Mouse (Mus musculus) kidney, postnatal 0 days (tissue): ENCODE results near the gene Ppm1b. TPM values are rescaled to one million over a fixed set of nuclear protein-coding genes. Genes with fewer than 3 reads are reported as not detected.
A peak's percentile ranks its signal among the peaks of the same experiment; 100 is the strongest.

ENCODE experiments used
- ATAC-seq: fragments of 200-750 bp; cut with Nextera tagmentation; replicated peaks from 2 replicates; pipeline ENCODE4 v1.8.0; 2017; ENCODE audit warnings: low read depth, moderate number of reproducible peaks, moderate TSS enrichment, moderate library complexity; ENCODE audit not compliant: low FRiP score
- DNase-seq: peaks from one replicate; pipeline ENCODE4 v3.0.0-alpha.2; 2016; ENCODE audit warnings: low spot score
- H3K27ac ChIP-seq: fragments of 300-500 bp; sonication (generic); 2 replicates; pipeline ENCODE4 v1.5.1; 2014; ENCODE audit warnings: mild to moderate bottlenecking
- H3K27me3 ChIP-seq: fragments of 300-500 bp; sonication (generic); 2 replicates; pipeline ENCODE4 v1.6.1; 2014; ENCODE audit warnings: low read length, mixed read lengths; ENCODE audit not compliant: insufficient read depth
- H3K36me3 ChIP-seq: fragments of 300-500 bp; sonication (generic); 2 replicates; pipeline ENCODE4 v1.6.1; 2014; ENCODE audit warnings: low read length, mixed read lengths; ENCODE audit not compliant: insufficient read depth
- H3K4me1 ChIP-seq: fragments of 300-500 bp; sonication (generic); replicated peaks from 2 replicates; pipeline ENCODE4 v1.6.1; 2014; ENCODE audit warnings: antibody characterized with exemption, low read length, mixed read lengths; ENCODE audit not compliant: insufficient read depth
- H3K4me2 ChIP-seq: fragments of 300-500 bp; sonication (generic); 2 replicates; pipeline ENCODE4 v1.6.1; 2014; ENCODE audit warnings: mild to moderate bottlenecking, low read length, moderate library complexity, mixed read lengths
- H3K4me3 ChIP-seq: fragments of 300-500 bp; sonication (generic); replicated peaks from 2 replicates; pipeline ENCODE4 v1.5.1; 2014; ENCODE audit warnings: low read depth, low read length
- H3K9ac ChIP-seq: fragments of 300-500 bp; sonication (generic); 2 replicates; pipeline ENCODE4 v1.6.1; 2014; ENCODE audit warnings: low read depth, low read length
- H3K9me3 ChIP-seq: fragments of 300-500 bp; sonication (generic); replicated peaks from 2 replicates; pipeline ENCODE4 v1.6.1; 2016; ENCODE audit warnings: low read length, inconsistent platforms, mixed read lengths
- CTCF ChIP-seq: IDR thresholded peaks from 2 replicates; pipeline ENCODE4 v1.5.1; 2016; ENCODE audit warnings: antibody characterized with exemption, low read depth, mild to moderate bottlenecking, moderate library complexity
- WGBS: fragments of 180-500 bp; shearing (Covaris S2); extraction: QIAGEN DNeasy Blood & Tissue Kit; methylation state at CpG from one replicate; pipeline ENCODE4 v1.1.7; 2014; 5-methylcytosine and 5-hydroxymethylcytosine counted together
- polyA plus RNA-seq: library from polyadenylated mRNA; unstranded; fragments of >200 nt; fragmentation: Nextera tagmentation; extraction: Ambion mirVana; gene quantifications from 2 replicates; pipeline ENCODE4 v1.2.1, GENCODE M21; 2015

Ppm1b gene
- polyA plus RNA-seq, 1 experiment from 2014 or later: 67.3 TPM

DNA sequence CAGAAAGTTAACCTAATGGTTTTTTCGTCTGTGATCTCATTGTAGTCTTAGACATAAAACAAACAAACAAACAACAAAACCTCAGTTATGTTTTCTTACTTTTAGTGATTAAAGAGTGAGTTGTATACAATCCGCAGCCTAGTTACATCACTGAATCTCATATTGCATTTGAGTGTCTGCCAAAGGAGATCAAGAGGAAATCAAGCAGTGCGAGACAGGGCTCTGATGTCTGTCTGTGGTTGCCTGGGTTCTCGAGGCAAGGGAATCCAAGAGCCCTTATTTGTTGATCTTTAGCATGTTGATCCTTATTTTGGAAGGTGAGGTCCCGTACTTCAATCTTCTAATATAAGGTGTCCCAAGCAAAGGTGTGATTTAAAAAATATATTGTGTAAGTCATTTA is 1.7 kb upstream of the Ppm1b start:
- Histone ChIP-seq H3K36me3 (no peaks in the 10 kb centered on the region), H3K27ac (no peak overlapping the region), H3K4me1 (peaks cover 10% of the 10 kb centered on the region; the same call in 1 of the 2 replicates), H3K4me2 (no peak overlapping the region), H3K9me3 (no peaks in the 10 kb centered on the region), H3K27me3 (no peaks in the 10 kb centered on the region), H3K9ac (no peak overlapping the region), H3K4me3 (no peak overlapping the region)
- 86% methylated on average over 5 of the region's 5 CpGs for WGBS
- ATAC-seq (no peak), DNase-seq (no peak)
- TF ChIP-seq CTCF: no peak

DNA sequence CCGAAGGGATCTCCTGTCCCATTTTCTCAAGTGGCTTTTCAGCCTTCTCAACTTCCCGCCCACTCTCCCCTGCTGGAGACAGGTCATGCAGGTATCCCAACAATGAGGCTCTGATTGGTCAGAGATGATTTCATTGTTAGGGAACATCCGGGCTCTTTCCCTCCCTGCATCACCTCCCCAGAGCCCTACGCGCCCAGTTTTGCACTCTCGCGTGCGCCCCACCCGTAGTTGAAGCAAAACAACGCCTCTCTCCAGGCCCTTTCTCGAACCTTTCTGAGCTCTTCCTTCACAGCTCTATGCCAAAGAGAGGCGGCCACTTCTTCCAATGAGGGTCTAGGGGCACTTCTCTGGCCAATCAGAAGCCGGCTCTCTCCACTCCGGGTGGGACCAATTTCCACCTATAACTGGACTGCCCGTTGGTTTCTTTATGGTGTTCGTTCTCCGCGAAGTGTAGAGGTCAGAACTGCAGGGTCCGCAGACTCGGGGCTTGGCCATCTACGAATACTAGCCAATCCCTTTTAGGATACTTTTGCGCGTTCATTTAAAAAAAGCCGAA is 468 bp downstream of the Ppm1b start:
- Histone ChIP-seq H3K27me3 (no peaks in the 10 kb centered on the region), H3K4me1 (peaks cover 14% of the 10 kb centered on the region; the same call in 1 of the 2 replicates), H3K4me3 (peak overlapping the region; percentile 40), H3K4me2 (peak overlapping the region; percentile 76), H3K9ac (peak overlapping the region; percentile 31), H3K36me3 (no peaks in the 10 kb centered on the region), H3K9me3 (no peaks in the 10 kb centered on the region), H3K27ac (peak overlapping the region; percentile 93)
- 0% methylated on average over 24 of the region's 24 CpGs for WGBS
- ATAC-seq: peak; percentile 88
- peak; percentile 99 for DNase-seq
- peak; percentile 17; the same call in 1 of the 2 replicates for TF ChIP-seq CTCF

DNA sequence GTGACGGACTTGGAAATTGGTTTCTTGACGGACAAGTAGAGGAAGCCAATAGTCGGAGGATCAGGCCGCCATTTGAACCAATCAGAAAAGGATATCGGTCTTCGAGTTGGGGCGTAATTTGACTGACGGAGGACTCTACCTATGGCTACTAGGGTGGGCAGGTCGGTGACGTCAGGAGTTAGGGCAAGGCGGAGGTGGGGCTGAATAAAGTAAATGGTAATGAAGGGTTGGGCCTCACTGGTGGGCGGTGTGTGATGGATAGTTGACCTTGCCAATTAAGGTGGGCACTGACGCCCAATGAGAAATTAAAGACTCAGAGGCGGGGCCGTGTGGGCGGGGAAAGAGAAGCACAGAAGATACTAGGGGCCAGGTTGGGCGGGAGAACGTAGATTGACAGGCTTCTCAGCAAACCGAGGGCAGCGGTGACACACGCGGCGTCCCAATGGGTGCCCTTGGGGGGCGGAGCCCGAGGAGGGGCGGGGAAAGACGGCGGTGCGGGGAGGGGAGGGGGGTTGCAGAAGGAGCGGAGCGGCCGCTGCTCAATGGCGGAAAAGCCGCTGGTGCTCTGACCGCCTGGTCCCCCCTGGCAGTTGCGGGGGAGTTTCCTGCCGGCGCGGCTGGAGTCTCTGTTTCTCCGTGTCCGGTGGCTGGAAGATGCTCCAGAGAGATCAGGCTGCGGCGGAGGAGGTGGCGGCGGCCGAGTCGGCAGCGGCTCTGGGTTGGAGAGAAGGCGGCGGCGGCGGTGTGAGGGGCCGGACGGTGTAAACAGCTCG is 1.1 kb downstream of the Ppm1b start:
- Histone ChIP-seq H3K4me2 (peak overlapping the region; percentile 76), H3K27me3 (no peaks in the 10 kb centered on the region), H3K4me1 (peaks cover 14% of the 10 kb centered on the region; the same call in 1 of the 2 replicates), H3K36me3 (no peaks in the 10 kb centered on the region), H3K27ac (peak overlapping the region; percentile 95), H3K9me3 (no peaks in the 10 kb centered on the region), H3K4me3 (peak overlapping the region; percentile 92), H3K9ac (peak overlapping the region; percentile 89)
- peak; percentile 99 for ATAC-seq
- WGBS: under 1% methylated on average over 55 of the region's 55 CpGs
- peak; percentile 100 for DNase-seq
- TF ChIP-seq CTCF: no peak

DNA sequence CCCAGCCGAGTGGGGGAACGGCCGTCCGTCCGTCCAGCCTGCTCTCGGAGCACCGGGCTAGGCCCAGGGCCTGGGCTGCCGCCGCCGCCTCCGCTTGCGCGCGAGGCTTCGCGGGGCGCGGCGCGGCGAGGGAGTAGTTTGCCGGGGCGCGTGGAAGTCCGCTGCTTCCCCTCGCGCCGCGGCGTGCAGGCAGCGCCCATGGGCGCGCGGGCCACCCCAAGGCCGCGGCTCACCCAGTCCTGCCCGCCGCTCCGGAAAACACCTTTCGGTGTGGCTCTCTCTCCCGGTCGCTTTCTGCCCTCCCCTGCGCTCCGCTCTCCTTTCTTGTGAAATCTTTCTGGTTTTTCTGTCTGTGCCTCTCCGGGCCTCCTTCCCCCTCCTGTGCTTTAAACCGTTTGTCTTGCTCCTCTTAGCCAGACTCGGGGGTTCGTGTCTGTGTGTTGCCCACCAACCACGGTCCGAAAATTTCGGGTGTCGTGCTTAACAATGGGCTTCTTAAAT is 1.9 kb downstream of the Ppm1b start:
- H3K27ac ChIP-seq: peak overlapping the region; percentile 95
- peak overlapping the region; percentile 92 for H3K4me3 ChIP-seq
- H3K9me3 ChIP-seq: no peaks in the 10 kb centered on the region
- no peaks in the 10 kb centered on the region for H3K27me3 ChIP-seq
- no peak for TF ChIP-seq CTCF
- DNase-seq: peak; percentile 50
- H3K4me2 ChIP-seq: peak overlapping the region; percentile 65
- 0% methylated on average over 47 of the region's 52 CpGs for WGBS
- H3K9ac ChIP-seq: peak overlapping the region; percentile 89
- H3K4me1 ChIP-seq: peaks cover 14% of the 10 kb centered on the region; the same call in 1 of the 2 replicates
- no peak for ATAC-seq
- H3K36me3 ChIP-seq: no peaks in the 10 kb centered on the region

DNA sequence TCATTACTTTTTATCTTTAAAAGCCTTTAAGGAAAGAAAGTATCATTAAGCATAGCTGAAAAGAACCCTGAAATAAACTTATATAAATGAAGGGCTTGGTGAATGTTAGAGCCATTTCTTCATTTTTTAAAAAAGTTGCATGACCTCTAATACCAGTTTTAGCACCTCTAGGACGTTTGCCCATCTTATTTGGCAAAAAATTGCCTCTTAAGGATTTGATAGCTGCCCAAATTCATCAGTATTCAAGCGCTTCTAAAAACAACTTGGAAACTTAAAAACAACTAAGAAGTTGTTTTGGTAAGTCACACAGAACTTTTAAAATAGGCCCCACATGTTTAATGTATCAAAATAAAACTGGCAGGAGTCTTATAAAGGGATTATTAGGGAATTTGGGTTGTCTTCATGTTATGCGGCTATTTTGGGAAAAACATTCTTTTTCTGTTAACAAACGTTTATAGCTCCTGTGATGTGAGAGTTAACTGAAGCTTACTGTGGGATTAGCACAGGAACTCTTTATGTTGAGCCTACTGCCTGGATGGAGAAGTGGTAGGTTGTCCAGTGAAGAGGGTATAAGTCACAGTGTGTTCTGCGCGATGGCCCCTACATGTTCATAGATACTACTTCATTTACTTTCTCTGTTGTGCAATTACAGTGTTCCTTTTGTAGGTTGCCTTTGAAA is 2.6 kb downstream of the Ppm1b start:
- 24% methylated on average over 6 of the region's 6 CpGs for WGBS
- Histone ChIP-seq H3K9ac (peak overlapping the region; percentile 89), H3K4me2 (peak overlapping the region; percentile 65), H3K4me1 (peaks cover 14% of the 10 kb centered on the region; the same call in 1 of the 2 replicates), H3K9me3 (no peaks in the 10 kb centered on the region), H3K27ac (no peak overlapping the region), H3K36me3 (no peaks in the 10 kb centered on the region), H3K4me3 (peak overlapping the region; percentile 92), H3K27me3 (no peaks in the 10 kb centered on the region)
- DNase-seq: no peak
- TF ChIP-seq CTCF: no peak
- ATAC-seq: no peak

DNA sequence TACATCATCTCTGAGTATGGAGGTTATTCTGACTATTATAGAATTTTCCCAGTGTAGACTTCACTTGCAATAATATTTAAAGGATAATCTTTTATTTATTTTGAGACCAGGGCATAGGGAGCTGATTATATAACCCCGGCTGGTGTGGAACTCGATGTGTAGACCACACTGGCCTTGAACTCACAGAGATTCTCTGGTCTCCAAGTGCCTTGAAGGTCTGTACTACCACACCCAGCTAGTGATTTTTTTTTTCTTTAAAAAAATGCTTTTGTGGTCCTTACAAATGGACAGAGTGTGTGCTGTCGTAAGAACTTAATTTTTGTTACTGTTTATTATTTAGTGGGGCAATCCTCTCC is 3.1 kb downstream of the Ppm1b start:
- H3K27me3 ChIP-seq: no peaks in the 10 kb centered on the region
- 53% methylated on average over 3 of the region's 3 CpGs for WGBS
- DNase-seq (no peak), ATAC-seq (no peak)
- H3K4me1 ChIP-seq: peaks cover 14% of the 10 kb centered on the region; the same call in 1 of the 2 replicates
- peak overlapping the region; percentile 92 for H3K4me3 ChIP-seq
- H3K9ac ChIP-seq: 0 out of 2 replicates have a peak overlapping the region, but pooled peaks have one; percentile 13
- no peak overlapping the region for H3K27ac ChIP-seq
- H3K36me3 ChIP-seq: no peaks in the 10 kb centered on the region
- TF ChIP-seq CTCF: no peak
- H3K4me2 ChIP-seq: peak overlapping the region; percentile 65
- H3K9me3 ChIP-seq: no peaks in the 10 kb centered on the region
